Comparison of ENCODE assay signal across 8 mouse cellular contexts in genomic region chr4:116221996-116222842, GRCm38 (mm10). TPM values are rescaled to one million over a fixed set of nuclear protein-coding genes. Genes with fewer than 3 reads are reported as not detected.
A peak's percentile ranks its signal among the peaks of the same experiment; 100 is the strongest.
DNase-seq lines count a peak whose midpoint lies in the region; ATAC-seq and TF ChIP-seq lines count a peak whose summit lies in the region.

No protein-coding gene starts in this region.

- TF ChIP-seq POLR2A in bone marrow macrophage, adult 2 months (IDR thresholded peaks at IDR 0.05; ENCODE audit: borderline replicate concordance, low read depth, low read length), result no peak
- TF ChIP-seq POLR2A in embryonic fibroblast, embryonic 13.5 days (IDR thresholded peaks at IDR 0.05; ENCODE audit: low read depth, low read length), result 0 out of 2 replicates have a peak, but pooled peaks have one; percentile 35
- TF ChIP-seq POLR2A in limb, embryonic 14.5 days (IDR thresholded peaks at IDR 0.05; ENCODE audit: borderline replicate concordance, extremely low read depth, insufficient read depth, insufficient read length), result no peak

- H3K4me3 ChIP-seq in megakaryocyte, embryonic 14.5 days (replicated peaks), result peak overlapping the region; percentile 97
- H3K4me3 ChIP-seq in bone marrow macrophage, adult 2 months (ENCODE audit: insufficient read depth, low read length), result peak overlapping the region; percentile 85
- peak overlapping the region; percentile 94 for H3K4me3 ChIP-seq in embryonic fibroblast, embryonic 13.5 days (ENCODE audit: insufficient read depth, low read length)
- H3K4me3 ChIP-seq in hindbrain, embryonic 16.5 days (ENCODE audit: low read length), result peak overlapping the region; percentile 82
- H3K4me3 ChIP-seq in limb, embryonic 14.5 days (replicated peaks; ENCODE audit: low read length), result peak overlapping the region; percentile 76

- TF ChIP-seq CTCF in bone marrow macrophage, adult 2 months (IDR thresholded peaks at IDR 0.05; ENCODE audit: low read depth, low read length), result no peak
- TF ChIP-seq CTCF in embryonic fibroblast, embryonic 13.5 days (IDR thresholded peaks at IDR 0.05; ENCODE audit: borderline replicate concordance, insufficient read depth, low read length), result no peak

- no peaks in the 10 kb centered on the region for H3K36me3 ChIP-seq in megakaryocyte, embryonic 14.5 days (replicated peaks; ENCODE audit: low read length)
- no peaks in the 10 kb centered on the region for H3K36me3 ChIP-seq in hindbrain, embryonic 16.5 days (ENCODE audit: control insufficient read depth, insufficient read depth, low read length)
- H3K36me3 ChIP-seq in limb, embryonic 14.5 days (ENCODE audit: control insufficient read depth, insufficient read depth, low read length), result no peaks in the 10 kb centered on the region

- WGBS in hindbrain, embryonic 16.5 days, result under 1% methylated on average over 23 of the region's 23 CpGs
- whole genome bisulfite sequencing in limb, embryonic 14.5 days, result under 1% methylated on average over 23 of the region's 23 CpGs

- DNase-seq in limb, embryonic 14.5 days (ENCODE audit: low spot score), result peak; percentile 23
- DNase-seq in natural killer cell, adult 2 months (ENCODE audit: low spot score in 2 of 2), result peak; percentile 13 to 30

- peaks cover 10% of the 10 kb centered on the region for H3K27me3 ChIP-seq in megakaryocyte, embryonic 14.5 days (replicated peaks)
- H3K27me3 ChIP-seq in hindbrain, embryonic 16.5 days (replicated peaks; ENCODE audit: control insufficient read depth, insufficient read depth, low read length), result no peaks in the 10 kb centered on the region
- H3K27me3 ChIP-seq in limb, embryonic 14.5 days (ENCODE audit: control insufficient read depth, insufficient read depth, low read length), result no peaks in the 10 kb centered on the region

- ATAC-seq in megakaryocyte, adult 5-6 weeks (ENCODE audit: poor library complexity, severe bottlenecking), result no peak
- ATAC-seq in hindbrain, embryonic 16.5 days, result no peak
- no peak for ATAC-seq in limb, embryonic 14.5 days (ENCODE audit: low FRiP score, low read depth)
- no peak for ATAC-seq in inflammation-experienced regulatory T-cells, adult 6 months

- H3K4me1 ChIP-seq in megakaryocyte, embryonic 14.5 days, result peaks cover 11% of the 10 kb centered on the region; the same call in 1 of the 2 replicates
- H3K4me1 ChIP-seq in bone marrow macrophage, adult 2 months (ENCODE audit: control insufficient read depth, insufficient read depth, low read length), result peaks cover 15% of the 10 kb centered on the region
- no peaks in the 10 kb centered on the region for H3K4me1 ChIP-seq in embryonic fibroblast, embryonic 13.5 days (ENCODE audit: control insufficient read depth, insufficient read depth, low read length)
- no peaks in the 10 kb centered on the region; the same call in 1 of the 2 replicates for H3K4me1 ChIP-seq in hindbrain, embryonic 16.5 days (ENCODE audit: control insufficient read depth, insufficient read depth, low read depth, low read length)
- H3K4me1 ChIP-seq in limb, embryonic 14.5 days (ENCODE audit: control insufficient read depth, insufficient read depth, low read length), result 0 out of 2 replicates have a peak, but pooled peaks cover 4% of the 10 kb centered on the region

- H3K4me2 ChIP-seq in hindbrain, embryonic 16.5 days (ENCODE audit: low read length), result peak overlapping the region; percentile 53
- peak overlapping the region; percentile 74 for H3K4me2 ChIP-seq in limb, embryonic 14.5 days (replicated peaks; ENCODE audit: low read depth, low read length, severe bottlenecking)

- H3K9me3 ChIP-seq in megakaryocyte, embryonic 14.5 days, result no peaks in the 10 kb centered on the region
- no peaks in the 10 kb centered on the region for H3K9me3 ChIP-seq in hindbrain, embryonic 16.5 days (ENCODE audit: control insufficient read depth, low read length)
- H3K9me3 ChIP-seq in limb, embryonic 14.5 days (ENCODE audit: control insufficient read depth, low read length), result no peaks in the 10 kb centered on the region

- peak overlapping the region; percentile 92 for H3K9ac ChIP-seq in hindbrain, embryonic 16.5 days (ENCODE audit: low read depth, low read length)
- peak overlapping the region; percentile 95 for H3K9ac ChIP-seq in limb, embryonic 14.5 days (ENCODE audit: low read depth, low read length, severe bottlenecking)

- peak overlapping the region; percentile 57 for H3K27ac ChIP-seq in bone marrow macrophage, adult 2 months (ENCODE audit: insufficient read depth, low read depth, low read length)
- peak overlapping the region; percentile 96 for H3K27ac ChIP-seq in embryonic fibroblast, embryonic 13.5 days (ENCODE audit: insufficient read depth, low read length)
- H3K27ac ChIP-seq in hindbrain, embryonic 16.5 days (ENCODE audit: low read depth, low read length), result peak overlapping the region; percentile 99
- H3K27ac ChIP-seq in limb, embryonic 14.5 days (replicated peaks; ENCODE audit: low read depth, low read length), result peak overlapping the region; percentile 99

RNA-seq across cellular contexts. Expression of gene Pik3r3, which starts 0.8 kb away (rescaled TPM):
- polyA plus RNA-seq in megakaryocyte, embryonic 14.5 days (2012; ENCODE audit: insufficient read depth, low replicate concordance), result 1.2 TPM in 1 of 2 replicates, not detected in the other
- total RNA-seq in megakaryocyte, adult 5-6 weeks (2015), result 0.31 and 0.41 TPM in 2 replicates
- 0.24 and 1.1 TPM in 2 replicates for total RNA-seq in megakaryocyte, adult 5-6 weeks (2017)
- polyA plus RNA-seq in bone marrow macrophage, adult 2 months (2012; ENCODE audit: insufficient read depth, insufficient read length, missing spikeins), result 0.33 and 1.0 TPM in 2 replicates
- 31.6 and 31.9 TPM in 2 replicates for polyA plus RNA-seq in embryonic fibroblast, embryonic 13.5 days (2011; ENCODE audit: insufficient read length, low read depth, missing spikeins)
- 47.4 and 57.2 TPM in 2 replicates for polyA plus RNA-seq in hindbrain, embryonic 16.5 days (2015; fragmentation: Nextera tagmentation; extraction: Ambion mirVana)
- polyA plus RNA-seq in limb, embryonic 14.5 days (2012; rRNA removed), result 24.8 and 27.1 TPM in 2 replicates
- 14.7 and 21.7 TPM in 2 replicates for polyA plus RNA-seq in limb, embryonic 14.5 days (2014; fragmentation: Nextera tagmentation; extraction: Ambion mirVana)
- 1 to 10 TPM; 1.2 to 3.4 (median 2.3) TPM for polyA plus RNA-seq in inflammation-experienced regulatory T-cells, adult 6 months (2017; shearing (Covaris generic))

RNA-seq across cellular contexts. Expression of gene Gm49337, which starts 49.0 kb away (rescaled TPM):
- not detected in 2 replicates for polyA plus RNA-seq in megakaryocyte, embryonic 14.5 days (2012; ENCODE audit: insufficient read depth, low replicate concordance)
- total RNA-seq in megakaryocyte, adult 5-6 weeks (2015), result not detected in 2 replicates
- 0.48 TPM in 1 of 2 replicates, not detected in the other for total RNA-seq in megakaryocyte, adult 5-6 weeks (2017)
- not detected in 2 replicates for polyA plus RNA-seq in bone marrow macrophage, adult 2 months (2012; ENCODE audit: insufficient read depth, insufficient read length, missing spikeins)
- 0.62 and 2.7 TPM in 2 replicates for polyA plus RNA-seq in embryonic fibroblast, embryonic 13.5 days (2011; ENCODE audit: insufficient read length, low read depth, missing spikeins)
- not detected in 2 replicates for polyA plus RNA-seq in hindbrain, embryonic 16.5 days (2015; fragmentation: Nextera tagmentation; extraction: Ambion mirVana)
- polyA plus RNA-seq in limb, embryonic 14.5 days (2012; rRNA removed), result not detected in 2 replicates
- not detected in 2 replicates for polyA plus RNA-seq in limb, embryonic 14.5 days (2014; fragmentation: Nextera tagmentation; extraction: Ambion mirVana)
- not detected for polyA plus RNA-seq in inflammation-experienced regulatory T-cells, adult 6 months (2017; shearing (Covaris generic))

RNA-seq across cellular contexts. Expression of gene 1700042G07Rik, which starts 49.0 kb away (rescaled TPM):
- polyA plus RNA-seq in megakaryocyte, embryonic 14.5 days (2012; ENCODE audit: insufficient read depth, low replicate concordance), result not detected in 2 replicates
- total RNA-seq in megakaryocyte, adult 5-6 weeks (2015), result not detected in 2 replicates
- not detected in 2 replicates for total RNA-seq in megakaryocyte, adult 5-6 weeks (2017)
- polyA plus RNA-seq in bone marrow macrophage, adult 2 months (2012; ENCODE audit: insufficient read depth, insufficient read length, missing spikeins), result not detected in 2 replicates
- polyA plus RNA-seq in embryonic fibroblast, embryonic 13.5 days (2011; ENCODE audit: insufficient read length, low read depth, missing spikeins), result not detected in 2 replicates
- polyA plus RNA-seq in hindbrain, embryonic 16.5 days (2015; fragmentation: Nextera tagmentation; extraction: Ambion mirVana), result not detected in 2 replicates
- not detected in 2 replicates for polyA plus RNA-seq in limb, embryonic 14.5 days (2012; rRNA removed)
- not detected in 2 replicates for polyA plus RNA-seq in limb, embryonic 14.5 days (2014; fragmentation: Nextera tagmentation; extraction: Ambion mirVana)
- not detected for polyA plus RNA-seq in inflammation-experienced regulatory T-cells, adult 6 months (2017; shearing (Covaris generic))

RNA-seq across cellular contexts. Expression of gene Tspan1, which starts 54.8 kb away (rescaled TPM):
- polyA plus RNA-seq in megakaryocyte, embryonic 14.5 days (2012; ENCODE audit: insufficient read depth, low replicate concordance), result not detected in 2 replicates
- total RNA-seq in megakaryocyte, adult 5-6 weeks (2015), result not detected in 2 replicates
- total RNA-seq in megakaryocyte, adult 5-6 weeks (2017), result not detected in 2 replicates
- polyA plus RNA-seq in bone marrow macrophage, adult 2 months (2012; ENCODE audit: insufficient read depth, insufficient read length, missing spikeins), result not detected in 2 replicates
- polyA plus RNA-seq in embryonic fibroblast, embryonic 13.5 days (2011; ENCODE audit: insufficient read length, low read depth, missing spikeins), result not detected in 2 replicates
- 0.11 and 0.63 TPM in 2 replicates for polyA plus RNA-seq in hindbrain, embryonic 16.5 days (2015; fragmentation: Nextera tagmentation; extraction: Ambion mirVana)
- not detected in 2 replicates for polyA plus RNA-seq in limb, embryonic 14.5 days (2012; rRNA removed)
- polyA plus RNA-seq in limb, embryonic 14.5 days (2014; fragmentation: Nextera tagmentation; extraction: Ambion mirVana), result not detected in 2 replicates
- polyA plus RNA-seq in inflammation-experienced regulatory T-cells, adult 6 months (2017; shearing (Covaris generic)), result not detected
